In genomic region chr11:99041051-99041729, GRCm38 (mm10) we compare ENCODE assay signal across 8 mouse cellular contexts. TPM values are rescaled to one million over a fixed set of nuclear protein-coding genes. Genes with fewer than 3 reads are reported as not detected.
DNase-seq lines count a peak whose midpoint lies in the region; ATAC-seq and TF ChIP-seq lines count a peak whose summit lies in the region.

Igfbp4 (plus strand) TSS chr11:99041244.

- H3K4me3 ChIP-seq in E14TG2a.4 (replicated peaks; ENCODE audit: low read length), result peak within 1 kb of the TSS; percentile 82
- H3K4me3 ChIP-seq in forebrain, embryonic 15.5 days, result peak within 1 kb of the TSS; percentile 83
- H3K4me3 ChIP-seq in lung, embryonic 14.5 days (ENCODE audit: low read depth, low read length), result peak within 1 kb of the TSS; percentile 72
- H3K4me3 ChIP-seq in neural tube, embryonic 15.5 days (replicated peaks), result peak within 1 kb of the TSS; percentile 65

- H3K27me3 ChIP-seq in E14TG2a.4 (ENCODE audit: insufficient read depth, low read length), result peaks cover 59% of the 10 kb centered on the region
- no peaks in the 10 kb centered on the region for H3K27me3 ChIP-seq in forebrain, embryonic 15.5 days
- no peaks in the 10 kb centered on the region for H3K27me3 ChIP-seq in lung, embryonic 14.5 days (ENCODE audit: insufficient read depth, low read length)
- no peaks in the 10 kb centered on the region for H3K27me3 ChIP-seq in neural tube, embryonic 15.5 days (replicated peaks)

- peak; percentile 61 for ATAC-seq in forebrain, embryonic 15.5 days (replicated peaks)
- peak; percentile 82 for ATAC-seq in lung, embryonic 14.5 days (ENCODE audit: insufficient read depth)
- ATAC-seq in neural tube, embryonic 15.5 days (ENCODE audit: low FRiP score), result peak; percentile 66

- H3K27ac ChIP-seq in forebrain, embryonic 15.5 days (replicated peaks), result peak within 1 kb of the TSS; percentile 93
- H3K27ac ChIP-seq in lung, embryonic 14.5 days (ENCODE audit: low read depth), result peak within 1 kb of the TSS; percentile 96
- H3K27ac ChIP-seq in neural tube, embryonic 15.5 days (replicated peaks), result peak within 1 kb of the TSS; percentile 83

- H3K9ac ChIP-seq in forebrain, embryonic 15.5 days (replicated peaks), result peak within 1 kb of the TSS; percentile 90
- H3K9ac ChIP-seq in lung, embryonic 14.5 days, result peak within 1 kb of the TSS; percentile 84
- H3K9ac ChIP-seq in neural tube, embryonic 15.5 days (replicated peaks), result peak within 1 kb of the TSS; percentile 77

- H3K4me1 ChIP-seq in E14TG2a.4 (replicated peaks; ENCODE audit: low read depth, low read length), result peaks cover 29% of the 10 kb centered on the region
- H3K4me1 ChIP-seq in forebrain, embryonic 15.5 days, result peaks cover 23% of the 10 kb centered on the region
- peaks cover 11% of the 10 kb centered on the region for H3K4me1 ChIP-seq in lung, embryonic 14.5 days (ENCODE audit: insufficient read depth)
- peaks cover 29% of the 10 kb centered on the region for H3K4me1 ChIP-seq in neural tube, embryonic 15.5 days

- intact Hi-C loops in heart, postnatal 10 days (cut with DNase I), result loop anchor here (2.0 kb wide), 1 partner anchor 118 kb away; no protein-coding TSS in a partner anchor

- 0 out of 2 replicates have a peak, but pooled peaks cover 3% of the 10 kb centered on the region for H3K9me3 ChIP-seq in E14TG2a.4 (ENCODE audit: low read length)
- H3K9me3 ChIP-seq in forebrain, embryonic 15.5 days, result no peaks in the 10 kb centered on the region
- no peaks in the 10 kb centered on the region for H3K9me3 ChIP-seq in lung, embryonic 14.5 days (ENCODE audit: low read depth, low read length)
- no peaks in the 10 kb centered on the region for H3K9me3 ChIP-seq in neural tube, embryonic 15.5 days (replicated peaks)

- no peak for TF ChIP-seq CTCF in E14TG2a.4 (conservative IDR thresholded peaks at IDR 0.05; ENCODE audit: low read length)
- TF ChIP-seq CTCF in lung, embryonic 14.5 days (IDR thresholded peaks at IDR 0.05; ENCODE audit: low read depth), result no peak; the same call in none of the 2 replicates

- under 1% methylated on average over 62 of the region's 63 CpGs for WGBS in forebrain, embryonic 15.5 days
- WGBS in lung, embryonic 14.5 days, result under 1% methylated on average over 63 of the region's 63 CpGs
- whole genome bisulfite sequencing in neural tube, embryonic 15.5 days, result under 1% methylated on average over 63 of the region's 63 CpGs

- peak; percentile 77 for DNase-seq in adrenal gland, postnatal 10 days
- DNase-seq in heart, postnatal 10 days, result peak; percentile 80 to 81
- peak; percentile 81 to 93 for DNase-seq in kidney, postnatal 25 days
- DNase-seq in lung, embryonic 14.5 days, result peak; percentile 89
- DNase-seq in urinary bladder, postnatal 25 days (ENCODE audit: low spot score), result peak; percentile 53

- peak within 1 kb of the TSS; percentile 99 for H3K4me2 ChIP-seq in forebrain, embryonic 15.5 days (replicated peaks)
- peak within 1 kb of the TSS; percentile 85 for H3K4me2 ChIP-seq in lung, embryonic 14.5 days
- peak within 1 kb of the TSS; percentile 99 for H3K4me2 ChIP-seq in neural tube, embryonic 15.5 days

- H3K36me3 ChIP-seq in E14TG2a.4 (ENCODE audit: insufficient read depth, low read length), result no peaks in the 10 kb centered on the region
- no peaks in the 10 kb centered on the region for H3K36me3 ChIP-seq in forebrain, embryonic 15.5 days
- H3K36me3 ChIP-seq in lung, embryonic 14.5 days (ENCODE audit: insufficient read depth), result 0 out of 2 replicates have a peak, but pooled peaks cover 4% of the 10 kb centered on the region
- H3K36me3 ChIP-seq in neural tube, embryonic 15.5 days, result no peaks in the 10 kb centered on the region

RNA-seq across cellular contexts. Expression of gene Igfbp4, which starts in this region (rescaled TPM):
- total RNA-seq in adrenal gland, postnatal 10 days (2021), result 100 to 1,000 TPM; 219 to 333 TPM
- polyA plus RNA-seq in forebrain, embryonic 15.5 days (2015; fragmentation: Nextera tagmentation; extraction: Ambion mirVana), result 138 and 142 TPM in 2 replicates
- 100 to 1,000 TPM; 192 to 218 TPM for total RNA-seq in heart, postnatal 10 days (2021)
- polyA plus RNA-seq in lung, embryonic 14.5 days (2014; fragmentation: Nextera tagmentation; extraction: Ambion mirVana), result 404 and 412 TPM in 2 replicates
- 151 and 215 TPM in 2 replicates for polyA plus RNA-seq in neural tube, embryonic 15.5 days (2015; fragmentation: Nextera tagmentation; extraction: Ambion mirVana)

Comparison
In these comparisons a context has a peak if more than half of its experiments do, and no peak if none do; other contexts are left out.
1. Peak in every context shown above with its lines: DNase-seq, ATAC-seq, H3K4me3 ChIP-seq and H3K27ac ChIP-seq.